Mouse (Mus musculus) macrophage (primary cell): Measurements from ENCODE around the gene Ufl1. TPM values are rescaled to one million over a fixed set of nuclear protein-coding genes. Genes with fewer than 3 reads are reported as not detected.
"Not testable (repeated sequence)": the region's sequence is repeated elsewhere in the genome, so short reads cannot be mapped to it uniquely, and the experiment has no call there.

Experiments used
- H3K27ac ChIP-seq: fragments of 350-480 bp; formaldehyde crosslinking; 2 replicates; pipeline ENCODE4 v1.9.0; 2021
- H3K36me3 ChIP-seq: fragments of 350-480 bp; formaldehyde crosslinking; 2 replicates; pipeline ENCODE4 v1.9.0; 2021; ENCODE audit errors: inconsistent target
- H3K4me3 ChIP-seq: fragments of 350-480 bp; formaldehyde crosslinking; 2 replicates; pipeline ENCODE4 v1.9.0; 2021; ENCODE audit errors: inconsistent target
- H3K79me2 ChIP-seq: fragments of 350-480 bp; formaldehyde crosslinking; 2 replicates; pipeline ENCODE4 v1.9.0; 2021; ENCODE audit errors: inconsistent target
- WGBS: methylation state at CpG from one replicate; pipeline ENCODE4 v1.1.7; 2026; ENCODE audit warnings: inconsistent platforms; ENCODE audit not compliant: missing documents; 5-methylcytosine and 5-hydroxymethylcytosine counted together
- polyA plus RNA-seq: library from polyadenylated mRNA; stranded (reverse); fragments of 250-400 nt; gene quantifications from 3 replicates; pipeline ENCODE4 v1.2.4, GENCODE M21; 2018; ENCODE audit warnings: inconsistent platforms
- total RNA-seq, 78 experiments: library from RNA; depleted of rRNA; stranded (reverse); fragments of 250-400 nt; gene quantifications; 1 replicate in 9 of 78; 2 replicates in 24 of 78; 3 replicates in 43 of 78; 4 replicates in 2 of 78; pipeline ENCODE4 v1.2.4; 2018; ENCODE audit warnings: inconsistent platforms in 56 of 78

Gene Ufl1
- 10 to 100 TPM in 22 of 26 experiments, 1 to 10 TPM in 4; 5.4 to 59.7 (median 27.5) TPM for total RNA-seq (2018; cell fraction: chromatin; rRNA removed)
- 10 to 100 TPM; 10.2 to 21.3 (median 17.8) TPM for total RNA-seq (2018; cell fraction: cytosol; rRNA removed)
- total RNA-seq (2018; cell fraction: nucleus; rRNA removed) = 10 to 100 TPM in 24 of 26 experiments, 1 to 10 TPM in 2; 9.1 to 47.2 (median 23.7) TPM
- 15.3 to 24.7 TPM (median 17.8 TPM) in 3 replicates for polyA plus RNA-seq

DNA sequence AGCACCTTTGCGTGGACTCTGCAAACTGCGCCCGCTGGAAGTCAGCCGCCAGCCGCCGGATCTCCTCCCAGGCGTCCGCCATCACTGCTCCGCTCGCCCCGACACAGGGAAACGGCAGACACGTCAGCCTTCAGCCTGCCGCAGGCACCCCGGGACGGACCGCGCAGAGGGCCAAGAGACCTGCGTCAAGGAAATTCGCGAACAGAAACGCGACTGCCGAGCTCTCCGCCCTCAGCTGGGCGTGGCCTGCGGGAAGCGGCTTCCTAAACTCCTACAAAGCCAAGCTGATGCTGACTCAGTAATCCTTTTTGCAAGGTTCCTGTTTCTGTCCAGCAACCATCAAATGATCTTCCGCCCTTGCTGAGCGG is at the start of gene Ufl1:
Ufl1 (minus strand) TSS at position 151 of the 368 bp plus-strand sequence.
- under 1% methylated on average over 30 of the region's 30 CpGs for WGBS
- peak within 1 kb of the TSS; percentile 71 for H3K4me3 ChIP-seq

DNA sequence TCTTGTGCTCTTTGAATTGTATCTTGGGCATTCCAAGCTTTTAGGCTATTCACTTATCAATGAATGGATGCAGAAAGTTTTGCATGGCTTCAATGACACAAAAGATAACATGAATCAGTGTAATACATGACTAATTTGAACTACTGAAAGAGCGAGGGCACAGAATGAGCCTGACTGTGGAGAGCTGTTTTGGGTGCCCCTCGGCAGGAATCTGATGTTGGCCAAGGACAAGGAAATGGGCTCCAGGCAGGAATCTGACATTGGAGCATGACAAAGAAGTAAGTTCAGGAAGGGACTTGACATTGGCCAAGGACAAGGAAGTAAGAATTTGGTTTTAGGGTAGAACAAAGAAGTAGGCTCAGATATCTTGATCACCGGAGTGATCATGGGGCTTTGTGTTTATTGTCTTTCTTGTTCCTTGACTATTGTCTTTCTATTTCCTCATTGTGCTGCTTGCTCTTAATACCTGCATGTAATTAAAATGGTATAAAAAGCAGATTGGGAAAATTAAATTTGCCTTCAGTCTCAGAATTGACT is 44.1 kb upstream of the Ufl1 start:
- Histone ChIP-seq H3K27ac (no peak overlapping the region), H3K36me3 (no peaks in the 10 kb centered on the region), H3K4me3 (no peak overlapping the region), H3K79me2 (no peaks in the 10 kb centered on the region)
- 86% methylated on average over 3 of the region's 3 CpGs for WGBS

More for the DNA sequence above, at the start of gene Ufl1:
- peak within 1 kb of the TSS; percentile 58 for H3K27ac ChIP-seq
- H3K79me2 ChIP-seq = peaks cover 6% of the 10 kb centered on the region; the same call in 1 of the 2 replicates
- peaks cover 13% of the 10 kb centered on the region; the same call in 1 of the 2 replicates for H3K36me3 ChIP-seq

DNA sequence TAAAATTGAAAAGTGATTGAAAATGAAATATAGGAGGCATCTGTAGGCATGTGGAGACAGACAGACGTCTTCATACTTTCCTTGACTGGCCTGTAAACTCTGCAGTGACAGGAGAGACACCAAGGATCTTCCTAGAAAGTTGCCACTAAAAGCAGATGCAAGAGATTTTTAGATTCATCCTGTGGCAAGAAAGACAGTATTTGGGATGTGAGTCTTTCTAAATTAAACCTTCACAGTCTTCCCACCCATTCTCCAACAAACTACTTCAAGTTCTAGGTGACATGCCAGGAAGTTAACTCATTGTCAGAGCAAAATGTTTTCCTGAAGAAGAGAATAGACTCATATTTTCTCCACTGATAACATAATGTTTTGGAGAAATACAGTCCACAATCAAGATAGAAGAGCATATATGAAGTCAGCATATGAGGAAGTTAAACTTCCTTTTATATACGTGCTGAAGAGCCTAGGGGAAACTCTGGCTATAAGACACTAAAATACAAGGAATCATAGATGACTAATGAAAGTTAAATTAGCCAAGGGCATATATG is 41.1 kb upstream of the Ufl1 start:
- H3K36me3 ChIP-seq = no peaks in the 10 kb centered on the region
- H3K4me3 ChIP-seq = no peak overlapping the region
- H3K79me2 ChIP-seq = no peaks in the 10 kb centered on the region
- 33% methylated on average over 2 of the region's 2 CpGs for WGBS
- H3K27ac ChIP-seq = no peak overlapping the region

DNA sequence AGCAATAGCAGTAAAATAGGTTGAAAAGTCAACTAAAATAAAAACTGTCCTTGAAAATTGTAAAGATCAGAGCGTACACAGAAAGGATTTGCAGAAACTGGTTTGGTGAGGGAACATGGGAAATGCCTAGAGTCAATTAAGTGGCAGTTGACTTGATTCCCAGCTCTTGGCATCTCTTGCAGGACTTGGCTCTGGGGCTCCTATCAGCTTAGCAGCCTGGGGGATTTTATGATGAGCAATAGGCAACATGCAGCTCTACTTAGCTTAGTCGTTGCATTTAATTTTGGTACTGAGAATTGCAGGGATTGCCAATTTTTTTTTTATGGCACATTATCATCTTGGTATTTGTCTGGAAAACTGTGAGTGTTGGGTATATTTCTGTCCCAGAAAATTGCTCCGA is 32.1 kb upstream of the Ufl1 start:
- Histone ChIP-seq H3K36me3 (no peaks in the 10 kb centered on the region), H3K27ac (no peak overlapping the region), H3K4me3 (no peak overlapping the region), H3K79me2 (no peaks in the 10 kb centered on the region)
- WGBS = 87% methylated on average over 3 of the region's 3 CpGs

DNA sequence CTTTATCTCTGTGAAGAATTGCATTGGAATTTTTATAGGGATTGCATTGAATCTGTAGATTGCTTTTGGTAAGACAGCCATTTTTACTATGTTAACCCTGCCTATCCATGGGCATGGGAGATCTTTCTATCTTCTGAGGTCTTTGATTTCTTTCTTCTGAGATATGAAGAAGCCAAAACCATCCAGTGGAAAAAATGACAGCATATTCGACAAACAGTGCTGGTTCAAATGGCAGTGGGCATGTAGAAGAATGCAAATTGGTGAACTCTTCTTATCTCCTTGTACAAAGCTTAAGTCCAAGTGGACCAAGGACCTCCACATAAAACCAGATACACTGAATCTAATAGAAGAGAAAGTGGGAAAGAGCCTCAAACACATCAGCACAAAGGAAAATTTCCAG is 3.4 kb upstream of the Ufl1 start:
- H3K36me3 ChIP-seq, H3K79me2 ChIP-seq, H3K27ac ChIP-seq, H3K4me3 ChIP-seq: not testable (repeated sequence)
- 94% methylated on average over 1 of the region's 1 CpGs for WGBS

DNA sequence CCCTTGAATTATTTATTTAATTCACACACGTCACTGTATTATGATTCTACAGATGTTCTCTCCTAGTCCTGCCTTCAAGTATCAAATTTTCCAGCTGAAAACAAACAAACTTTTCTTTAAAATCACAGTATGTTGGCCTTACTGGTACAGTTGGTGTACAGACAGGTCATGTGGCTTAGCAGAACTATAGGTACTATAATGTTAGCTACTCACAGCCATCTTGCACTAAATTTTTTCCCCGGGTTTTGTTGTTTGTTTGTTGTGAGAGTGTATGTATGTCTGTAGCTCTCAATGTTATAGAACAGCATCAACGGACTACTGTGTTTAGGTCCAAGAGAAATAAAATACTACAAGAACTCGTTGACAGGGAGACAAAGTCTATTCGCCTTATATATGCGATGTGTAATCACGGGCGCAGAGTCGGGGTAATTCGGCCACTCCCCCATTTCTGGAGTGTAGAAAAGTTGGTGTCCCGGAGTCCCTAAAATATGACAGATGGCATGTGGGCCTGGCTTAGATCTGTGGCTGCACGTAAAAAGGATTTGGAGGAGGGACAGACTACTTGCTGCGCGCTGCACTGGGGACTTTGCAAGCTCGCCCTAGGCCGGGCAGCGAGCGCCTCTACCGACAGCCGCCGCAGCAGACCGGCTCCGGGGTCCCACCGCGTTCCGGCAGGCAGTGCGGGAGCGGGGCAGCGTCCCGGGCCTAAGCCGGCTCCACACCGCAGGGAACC is 517 bp downstream of the Ufl1 start:
- peak overlapping the region; percentile 71 for H3K4me3 ChIP-seq
- peak overlapping the region; percentile 58 for H3K27ac ChIP-seq
- 2% methylated on average over 32 of the region's 32 CpGs for WGBS
- H3K36me3 ChIP-seq = peaks cover 16% of the 10 kb centered on the region; the same call in 1 of the 2 replicates
- peaks cover 6% of the 10 kb centered on the region; the same call in 1 of the 2 replicates for H3K79me2 ChIP-seq

DNA sequence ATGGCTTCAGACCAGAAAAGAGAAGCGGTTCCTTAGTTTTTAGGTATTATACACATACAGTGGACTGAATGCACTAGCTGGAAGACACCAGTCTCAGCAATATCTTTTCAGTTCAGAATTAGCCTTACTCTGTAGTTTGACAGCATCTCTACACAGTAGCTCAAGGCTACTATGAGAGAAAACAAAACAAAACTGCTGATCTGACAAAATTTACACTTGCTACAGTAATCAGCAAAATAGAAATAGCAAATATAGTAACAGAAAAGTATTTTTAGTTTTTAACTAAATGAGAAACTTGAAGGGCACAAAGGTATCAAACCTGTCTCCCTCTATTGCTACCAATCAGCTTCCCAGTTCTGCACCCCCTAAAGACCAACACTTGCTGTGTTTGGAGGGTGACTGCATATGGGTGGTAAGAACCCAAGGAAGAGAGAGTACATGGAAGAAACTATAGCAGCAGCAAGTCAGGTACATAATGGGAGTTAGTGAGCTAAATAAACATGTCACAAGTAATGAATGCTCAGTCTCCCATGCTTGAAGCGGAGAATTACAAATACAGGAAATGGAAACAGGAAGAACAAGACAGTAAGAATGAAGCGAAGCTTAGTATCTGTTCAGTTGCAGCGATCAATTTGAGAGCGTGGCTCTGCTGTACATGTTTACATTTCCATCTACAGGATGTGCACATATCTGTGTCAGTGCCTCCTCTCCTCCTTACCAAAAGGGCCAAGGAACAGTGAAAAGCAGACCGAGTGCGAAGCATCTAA is 8.6 kb downstream of the Ufl1 start:
- WGBS = 64% methylated on average over 7 of the region's 7 CpGs
- Histone ChIP-seq H3K27ac (no peak overlapping the region), H3K4me3 (no peak overlapping the region), H3K79me2 (no peaks in the 10 kb centered on the region), H3K36me3 (peaks cover 65% of the 10 kb centered on the region)

DNA sequence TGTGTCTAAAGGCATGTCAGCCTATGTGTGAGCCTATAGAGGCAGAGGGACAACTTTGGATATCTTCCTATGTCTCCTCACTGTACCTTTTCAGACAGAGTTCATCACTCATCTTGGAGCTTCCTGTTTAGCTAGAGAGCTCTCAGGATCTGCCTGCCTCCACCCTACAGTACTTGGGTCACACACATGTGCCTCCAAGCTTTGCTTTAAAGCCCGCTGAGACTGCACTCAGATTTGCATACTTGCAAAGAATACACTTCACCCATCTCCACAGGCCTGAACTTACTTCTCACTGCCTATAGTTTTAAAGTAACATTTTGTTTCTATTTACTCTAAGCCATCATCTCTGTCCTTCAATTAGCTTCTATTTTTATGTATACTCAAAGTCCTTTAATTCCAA is 9.7 kb downstream of the Ufl1 start:
- WGBS = 100% methylated on average over 1 of the region's 1 CpGs
- Histone ChIP-seq H3K27ac (no peak overlapping the region), H3K36me3 (peaks cover 64% of the 10 kb centered on the region), H3K79me2 (no peaks in the 10 kb centered on the region), H3K4me3 (no peak overlapping the region)

DNA sequence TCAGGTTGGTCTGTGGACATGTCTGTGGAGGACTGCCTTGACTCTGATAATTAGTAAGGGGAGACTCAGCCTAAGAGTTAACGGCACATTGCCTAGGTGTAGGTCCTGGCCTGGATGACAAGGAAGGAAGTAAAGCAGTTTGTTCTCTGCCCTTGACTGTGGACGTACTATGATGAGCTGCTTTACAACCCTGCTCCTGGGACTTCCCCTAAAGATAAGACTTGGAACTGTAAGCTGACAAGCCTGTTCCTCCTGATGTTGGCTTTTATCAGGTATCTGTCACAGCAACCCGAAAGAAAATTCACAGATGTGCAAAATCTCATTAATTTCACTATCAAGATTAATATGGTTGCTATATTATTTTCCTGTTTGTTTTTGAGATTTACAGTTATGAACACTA is 14.5 kb downstream of the Ufl1 start:
- H3K36me3 ChIP-seq = peaks cover 79% of the 10 kb centered on the region
- no peak overlapping the region for H3K4me3 ChIP-seq
- 96% methylated on average over 3 of the region's 3 CpGs for WGBS
- H3K27ac ChIP-seq = no peak overlapping the region
- no peaks in the 10 kb centered on the region for H3K79me2 ChIP-seq

DNA sequence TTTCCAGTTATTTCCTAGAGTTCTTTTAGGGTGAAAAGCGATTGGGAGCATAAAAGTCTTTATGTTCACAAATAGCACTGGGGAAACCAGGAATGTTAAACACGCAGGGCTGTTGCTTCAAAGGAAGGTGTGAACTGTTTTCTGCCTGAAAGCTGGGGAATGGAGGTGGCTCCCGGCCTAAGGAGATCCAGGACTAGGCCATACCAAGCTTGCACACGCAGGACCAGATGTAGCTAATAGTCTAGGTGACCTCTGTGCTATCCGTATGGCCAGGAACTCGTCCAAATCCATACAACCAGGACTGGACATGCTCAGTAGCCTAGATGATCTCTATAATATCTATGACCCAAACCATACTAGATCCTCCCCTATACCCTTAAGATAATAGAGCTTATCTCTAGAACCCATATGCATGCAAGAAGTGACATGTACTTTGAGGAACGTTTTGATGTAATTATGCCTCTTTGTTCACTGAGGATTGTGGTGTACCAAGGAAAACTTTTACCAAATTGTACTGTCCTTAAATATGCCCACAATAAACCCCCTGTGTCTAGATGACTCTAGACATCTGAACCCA is 23.7 kb downstream of the Ufl1 start:
- H3K4me3 ChIP-seq = no peak overlapping the region
- H3K79me2 ChIP-seq = no peaks in the 10 kb centered on the region
- WGBS = 96% methylated on average over 6 of the region's 7 CpGs
- H3K36me3 ChIP-seq = peaks cover 59% of the 10 kb centered on the region
- no peak overlapping the region for H3K27ac ChIP-seq

DNA sequence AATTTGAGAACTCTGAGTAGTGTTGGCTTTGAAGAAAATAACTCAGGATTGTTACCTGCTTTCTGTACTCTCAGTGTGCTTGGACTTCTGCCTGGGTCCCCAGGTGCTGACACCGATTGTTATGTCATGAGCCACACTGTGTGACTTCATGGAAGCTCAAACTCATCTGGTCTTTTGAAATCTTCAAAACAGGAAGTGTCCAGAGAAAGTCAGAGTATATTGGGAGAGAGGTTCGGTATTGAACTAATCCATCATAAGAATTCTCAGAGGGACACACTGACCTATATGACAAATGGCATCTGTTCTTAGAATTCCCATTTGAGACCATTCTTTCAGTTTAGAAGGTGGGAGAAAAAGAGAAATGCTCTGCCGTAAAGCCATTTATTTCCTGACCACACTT is 38.8 kb downstream of the Ufl1 start, which contains the start of gene Fhl5:
Fhl5 (minus strand) TSS at position 101 of the 400 bp plus-strand sequence.
- no peak within 1 kb of the TSS for H3K4me3 ChIP-seq
- no peaks in the 10 kb centered on the region for H3K36me3 ChIP-seq
- H3K79me2 ChIP-seq = no peaks in the 10 kb centered on the region
- no peak within 1 kb of the TSS for H3K27ac ChIP-seq
- 84% methylated on average over 3 of the region's 3 CpGs for WGBS

DNA sequence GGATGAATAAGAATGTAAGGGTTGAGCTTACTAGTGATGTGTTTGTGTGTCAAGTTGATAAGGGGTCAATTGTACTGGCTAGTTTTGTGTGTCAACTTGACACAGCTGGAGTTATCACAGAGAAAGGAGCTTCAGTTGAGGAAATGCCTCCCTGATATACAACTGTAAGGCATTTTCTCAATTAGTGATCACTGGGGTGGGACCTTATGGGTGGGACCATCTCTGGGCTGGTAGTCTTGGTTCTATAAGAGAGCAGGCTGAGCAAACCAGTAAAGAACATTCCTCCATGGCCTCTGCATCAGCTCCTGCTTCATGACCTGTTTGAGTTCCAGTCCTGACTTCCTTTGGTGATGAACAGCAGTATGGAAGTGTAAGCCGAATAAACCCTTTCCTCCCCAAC is 46.0 kb downstream of the Ufl1 start:
- no CpG with 5 or more reads among the region's 1 CpGs for WGBS
- not testable (repeated sequence) for H3K27ac ChIP-seq, H3K36me3 ChIP-seq, H3K79me2 ChIP-seq, H3K4me3 ChIP-seq

DNA sequence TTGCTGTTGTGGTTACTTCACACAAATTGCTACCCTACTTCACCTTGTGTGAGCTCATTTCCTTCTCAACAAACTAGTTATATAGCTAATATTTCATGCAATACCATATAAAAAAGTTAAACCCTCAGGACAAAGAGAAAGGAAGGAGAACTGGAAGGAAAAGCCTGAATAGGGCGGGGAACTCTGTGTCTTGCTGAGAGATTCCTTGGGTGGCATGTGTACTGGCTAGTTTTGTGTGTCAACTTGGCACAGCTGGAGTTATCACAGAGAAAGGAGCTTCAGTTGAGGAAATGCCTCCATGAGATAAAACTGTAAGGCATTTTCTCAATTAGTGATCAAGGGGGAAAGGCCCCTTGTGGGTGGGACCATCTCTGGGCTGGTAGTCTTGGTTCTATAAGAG is 47.9 kb downstream of the Ufl1 start:
- H3K36me3 ChIP-seq, H3K27ac ChIP-seq, H3K79me2 ChIP-seq, H3K4me3 ChIP-seq: not testable (repeated sequence)
- 89% methylated on average over 1 of the region's 1 CpGs for WGBS

DNA sequence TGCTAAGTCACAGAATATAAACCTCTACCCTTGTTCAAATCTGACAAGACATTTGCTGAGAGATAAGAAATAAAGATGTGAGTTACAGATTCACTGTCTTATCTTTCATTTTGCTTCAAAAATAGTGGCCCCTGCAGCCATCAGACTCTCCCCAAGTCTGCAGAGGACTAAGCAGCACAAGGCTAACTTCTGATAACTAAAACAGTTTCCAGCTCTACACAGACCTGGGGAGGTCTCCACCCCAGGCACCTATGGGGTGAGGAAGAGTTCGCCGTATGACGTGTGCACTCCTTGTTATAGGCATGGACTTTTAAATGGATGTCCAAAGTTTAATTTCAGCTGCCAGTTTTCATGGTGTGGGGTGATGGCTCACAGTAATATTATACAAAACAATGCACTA is 49.1 kb downstream of the Ufl1 start:
- Histone ChIP-seq H3K36me3 (no peaks in the 10 kb centered on the region), H3K27ac (no peak overlapping the region), H3K4me3 (no peak overlapping the region), H3K79me2 (no peaks in the 10 kb centered on the region)
- WGBS = 94% methylated on average over 3 of the region's 3 CpGs
